Mouse (Mus musculus) kidney, postnatal 4 days (tissue): ENCODE data around the gene Lcn10.
"Not testable (repeated sequence)": the region's sequence is repeated elsewhere in the genome, so short reads cannot be mapped to it uniquely, and the experiment has no call there.

Experiments used
- DNase-seq, 2 experiments: peaks; one replicate each; pipeline ENCODE4 v3.0.0; 2021; ENCODE audit warnings: mixed read lengths in 2 of 2

Gene Lcn10

DNA sequence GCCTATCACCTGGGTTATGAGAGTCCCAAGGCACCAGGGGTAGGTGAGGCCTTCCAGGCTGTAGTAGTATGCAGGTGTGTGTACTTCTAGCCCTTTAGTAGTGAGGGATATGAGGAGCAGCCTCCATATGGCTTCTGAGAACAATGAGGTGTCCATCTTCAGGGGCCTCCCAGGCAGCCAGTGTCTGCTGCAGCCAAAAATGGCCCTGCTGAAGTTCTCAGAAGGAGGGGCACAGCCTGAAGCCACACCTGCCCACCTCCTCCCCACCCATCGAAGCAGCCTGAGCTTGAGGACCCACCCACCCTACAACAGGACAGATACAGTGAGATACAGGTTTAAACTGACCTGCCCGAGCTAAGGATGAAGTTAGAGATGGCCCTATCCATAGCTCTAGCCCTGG is at the start of gene Lcn10:
TSS of gene Lcn10 (plus strand) at position 301 of the 400 bp plus-strand sequence.
- no peak for DNase-seq

DNA sequence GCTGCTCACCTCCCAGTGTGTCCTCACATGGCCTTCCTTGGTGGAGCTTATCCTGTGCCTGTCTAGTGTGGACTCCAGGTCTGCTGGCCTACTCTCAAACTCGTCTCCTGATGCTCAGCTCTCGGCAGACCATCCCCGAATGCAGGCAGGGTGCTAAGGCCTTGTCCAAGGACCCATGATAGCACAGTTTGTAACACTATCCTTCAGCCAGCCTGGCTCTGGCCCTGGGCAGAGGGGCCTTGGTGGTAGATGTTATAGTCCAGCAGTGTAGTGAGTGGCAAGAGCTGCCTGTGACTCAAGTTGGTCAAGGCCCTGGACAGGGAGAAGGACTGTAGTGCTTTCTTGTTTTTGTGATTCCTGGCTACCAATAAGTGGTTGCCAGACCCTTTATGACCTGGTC is 48.9 kb upstream of the Lcn10 start:
- DNase-seq, result no peak

DNA sequence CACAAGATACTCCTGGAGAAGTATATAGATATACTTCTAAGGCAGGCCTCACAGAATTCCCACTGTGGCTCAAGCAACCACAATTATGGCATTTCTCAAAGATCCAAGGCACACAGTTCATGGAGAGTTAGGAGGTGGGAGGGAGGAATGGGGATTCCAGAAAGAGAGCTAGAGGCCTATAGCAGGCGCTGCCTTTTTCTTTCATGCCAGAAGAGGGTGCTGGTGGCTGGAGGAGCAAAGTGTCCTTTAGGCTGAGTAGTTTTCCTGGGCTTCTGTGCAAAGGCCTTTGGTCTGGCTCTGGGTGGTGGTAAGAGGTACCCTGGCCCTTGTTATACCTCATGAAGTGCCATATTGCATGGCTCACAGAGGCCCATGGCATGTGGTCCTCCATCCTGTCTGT is 48.5 kb upstream of the Lcn10 start:
- no peak for DNase-seq

DNA sequence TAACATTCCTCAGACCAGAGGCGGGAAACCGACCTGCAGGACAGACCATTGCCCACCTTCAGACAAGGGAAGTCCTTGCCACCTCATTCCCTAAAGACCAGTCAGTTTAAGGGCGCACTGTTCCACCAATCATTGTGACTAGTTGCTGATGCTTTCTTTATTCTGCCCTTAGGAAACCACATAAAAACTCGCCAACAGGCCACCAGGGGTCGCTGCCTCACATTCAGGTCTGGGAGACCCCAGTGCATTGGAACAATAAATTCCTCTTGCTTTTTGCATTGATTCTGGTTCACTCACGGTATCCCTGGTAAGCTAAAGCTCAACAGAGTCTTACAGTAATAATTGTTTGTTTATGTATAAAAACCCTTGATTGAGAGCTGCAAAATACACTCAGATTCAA is 42.6 kb upstream of the Lcn10 start:
- DNase-seq, result peak; percentile 75 to 76

DNA sequence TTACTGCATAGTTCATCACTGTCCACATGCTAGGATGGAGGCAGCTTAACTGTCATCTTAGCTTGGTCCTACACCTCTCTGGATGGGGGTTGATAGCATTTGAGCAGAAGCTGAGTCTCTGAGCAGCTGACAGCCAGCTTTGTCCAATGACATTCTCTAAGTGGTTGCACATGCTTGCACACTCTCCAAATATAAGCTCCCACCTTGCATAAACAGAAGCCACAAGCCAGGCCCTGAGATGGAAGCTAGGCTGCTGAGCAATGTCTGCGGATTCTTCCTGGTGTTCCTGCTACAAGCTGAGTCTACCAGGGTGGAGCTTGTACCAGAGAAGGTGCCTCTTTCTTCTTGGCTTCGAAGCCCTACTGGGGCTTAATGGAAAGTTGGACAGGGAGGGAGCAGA is 29.6 kb upstream of the Lcn10 start, which contains the start of gene Lcn8:
TSS of gene Lcn8 (plus strand) at position 219 of the 400 bp plus-strand sequence.
- DNase-seq, result no peak

DNA sequence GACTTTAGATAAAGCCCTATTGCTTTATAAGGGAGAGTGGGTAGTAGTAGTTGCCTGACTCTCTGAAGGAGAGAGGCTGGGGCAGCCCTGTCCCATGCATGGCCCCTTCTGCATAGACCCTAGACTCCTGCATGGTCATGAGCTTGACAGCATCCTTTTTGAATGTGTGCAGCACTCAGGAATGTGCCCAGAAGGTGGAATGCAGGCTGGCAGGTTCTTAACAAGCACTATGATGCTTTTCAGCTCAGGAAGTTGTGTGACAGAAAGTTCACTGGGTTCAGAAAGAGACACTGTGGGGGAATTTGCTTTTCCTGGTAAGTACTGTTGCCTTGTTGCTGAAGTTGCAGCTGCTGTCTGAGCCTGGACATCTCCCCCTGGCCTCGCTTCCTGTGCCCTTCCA is 28.0 kb upstream of the Lcn10 start:
- DNase-seq, result no peak

DNA sequence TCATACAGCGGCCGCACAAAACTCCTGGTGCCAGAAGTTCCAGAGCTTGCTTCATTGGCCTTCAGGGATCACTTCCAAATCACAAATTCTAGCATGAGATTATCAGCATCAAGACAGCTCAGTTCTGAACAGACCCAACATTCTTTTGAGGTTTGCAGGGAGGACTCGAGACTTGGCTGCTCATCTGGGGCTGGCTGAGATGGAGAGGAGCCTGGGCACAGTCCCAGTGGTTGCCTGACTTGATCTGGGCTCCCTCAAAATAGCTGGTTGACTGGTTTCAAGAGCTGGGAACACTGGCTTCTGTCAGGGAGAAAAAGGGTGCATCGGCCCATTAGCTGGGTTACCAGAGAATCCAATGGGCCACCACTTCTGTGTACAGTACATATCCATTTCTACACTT is 25.8 kb upstream of the Lcn10 start:
- DNase-seq, result no peak

DNA sequence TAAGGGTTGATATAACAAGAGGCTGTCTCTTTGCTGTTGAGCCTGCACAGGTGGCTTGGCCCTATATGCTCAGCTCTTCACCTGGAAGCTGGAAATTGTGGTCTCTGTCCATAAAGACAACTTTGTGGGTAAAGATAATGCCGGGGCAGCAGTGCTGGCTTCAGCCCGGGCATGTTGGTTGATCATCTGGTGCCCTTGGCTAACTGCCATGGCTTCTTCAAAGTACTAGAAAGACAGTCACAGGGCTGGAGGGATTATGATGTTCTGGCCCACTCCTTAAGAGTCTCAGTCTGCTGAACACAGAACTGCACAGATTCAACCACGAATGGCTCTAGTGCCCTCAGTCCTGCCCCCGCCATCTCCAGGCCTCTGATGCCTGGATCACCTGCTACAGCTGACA is 25.3 kb upstream of the Lcn10 start:
- DNase-seq, result no peak

DNA sequence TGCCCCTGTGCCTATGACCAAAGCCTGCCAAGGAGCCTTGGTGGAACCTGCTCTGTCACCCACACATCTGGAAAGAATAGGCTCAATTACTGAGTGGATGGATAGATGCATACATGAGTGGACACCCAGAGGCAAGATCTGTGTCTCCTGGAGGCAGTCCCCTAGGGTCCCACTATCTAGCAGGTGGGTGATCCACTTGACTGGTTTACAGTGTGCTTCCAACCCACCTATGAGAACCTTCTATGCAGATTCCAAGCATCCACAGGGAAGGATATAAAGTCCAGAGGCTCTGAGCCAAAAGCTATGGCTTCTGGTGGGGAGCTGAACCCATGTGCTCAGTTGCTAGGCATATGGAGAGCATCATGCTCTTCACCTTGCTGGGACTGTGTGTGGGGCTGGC is 24.9 kb upstream of the Lcn10 start, which contains the start of gene Lcn5:
TSS of gene Lcn5 (plus strand) at position 301 of the 400 bp plus-strand sequence.
- no peak for DNase-seq

DNA sequence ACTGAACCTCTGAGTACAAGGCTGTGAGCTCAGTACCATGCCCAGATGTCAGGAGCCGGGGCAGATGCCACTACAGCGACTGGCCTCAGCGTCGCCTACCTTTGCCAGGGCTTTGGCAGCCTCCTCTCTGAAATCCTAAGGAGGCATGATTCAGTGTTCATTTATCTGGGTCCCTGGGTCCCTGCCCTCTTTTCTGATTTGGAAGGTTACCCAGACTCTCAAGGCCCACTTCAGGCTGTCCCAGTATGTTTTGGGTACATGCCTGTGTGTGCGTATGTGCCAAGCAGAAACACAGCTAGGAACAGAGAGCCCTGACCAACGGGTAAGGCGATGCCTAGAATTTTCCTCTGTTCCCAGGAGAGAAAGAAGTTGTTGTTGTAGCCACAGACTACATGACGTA is 22.2 kb upstream of the Lcn10 start:
- no peak for DNase-seq

DNA sequence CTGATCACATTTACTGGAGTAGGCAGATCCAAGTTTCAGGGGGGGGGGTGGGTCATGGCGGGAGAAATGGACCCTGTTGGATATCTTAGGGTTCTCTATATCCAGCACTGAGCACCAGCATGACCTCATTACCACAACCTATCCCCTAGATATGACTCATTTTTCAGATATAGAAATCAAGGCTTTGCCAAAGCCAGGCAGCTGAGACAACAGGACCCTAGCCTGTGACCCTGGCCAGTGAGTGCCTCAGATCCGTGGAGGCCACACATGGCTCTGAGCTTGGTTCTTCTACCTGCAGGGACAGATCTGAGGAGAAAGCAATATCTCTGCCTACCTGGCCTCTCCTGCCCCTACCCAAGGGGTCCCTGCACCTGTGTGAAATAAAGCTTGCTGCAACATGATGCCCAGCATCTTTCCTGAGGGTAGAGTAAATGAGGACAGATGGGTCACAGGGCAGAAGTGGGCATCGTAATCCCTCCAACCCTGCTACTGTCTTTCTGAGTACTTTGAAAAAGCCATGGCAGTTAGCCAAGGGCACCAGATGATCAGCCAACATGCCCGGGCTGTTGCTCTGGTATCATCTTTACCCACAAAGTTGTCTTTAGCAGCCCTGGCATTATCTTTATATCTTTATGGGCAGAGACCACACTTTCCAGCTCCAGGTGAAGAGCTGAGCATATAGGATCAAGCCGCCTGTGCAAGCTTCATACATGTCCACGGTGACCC is 21.1 kb upstream of the Lcn10 start:
- no peak for DNase-seq

DNA sequence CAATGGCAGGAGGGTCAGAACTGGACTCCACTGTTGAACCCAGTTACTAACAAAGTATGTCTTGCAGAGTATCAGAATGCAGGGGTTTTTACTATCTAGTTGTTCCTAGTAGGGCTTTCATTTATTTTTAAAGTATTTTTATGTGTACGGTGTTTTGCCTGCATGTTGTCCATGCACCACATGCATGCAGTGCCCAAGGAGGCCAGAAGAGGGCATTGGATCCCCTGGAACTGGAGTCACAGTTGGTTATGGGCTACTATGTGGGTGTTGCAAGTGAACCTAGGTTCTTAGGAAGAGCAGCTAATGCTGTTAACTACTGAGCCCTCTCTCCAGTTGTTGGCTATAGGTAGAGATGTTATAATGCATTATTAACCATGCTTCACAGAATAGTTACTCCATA is 19.0 kb upstream of the Lcn10 start:
- peak; percentile 77 to 79 for DNase-seq

DNA sequence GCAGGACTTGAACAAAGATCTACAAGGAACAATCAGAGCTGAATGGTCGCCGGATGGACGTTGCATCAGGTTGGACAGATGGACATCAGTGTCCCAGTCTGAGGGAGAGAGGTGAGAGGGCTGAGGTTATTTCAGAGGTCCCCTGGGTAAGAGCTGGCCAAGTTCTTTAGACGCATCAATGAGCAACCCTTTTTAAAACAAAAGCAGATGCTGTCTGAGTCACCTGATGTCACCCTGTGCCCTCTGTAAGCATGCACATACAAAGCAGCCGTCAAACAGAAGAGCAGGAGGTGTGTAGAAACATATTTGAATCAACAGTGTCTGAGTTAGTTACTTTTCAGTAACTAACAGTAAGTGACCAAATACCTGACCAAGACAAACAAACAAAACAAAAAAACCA is 18.4 kb upstream of the Lcn10 start:
- DNase-seq, result no peak

DNA sequence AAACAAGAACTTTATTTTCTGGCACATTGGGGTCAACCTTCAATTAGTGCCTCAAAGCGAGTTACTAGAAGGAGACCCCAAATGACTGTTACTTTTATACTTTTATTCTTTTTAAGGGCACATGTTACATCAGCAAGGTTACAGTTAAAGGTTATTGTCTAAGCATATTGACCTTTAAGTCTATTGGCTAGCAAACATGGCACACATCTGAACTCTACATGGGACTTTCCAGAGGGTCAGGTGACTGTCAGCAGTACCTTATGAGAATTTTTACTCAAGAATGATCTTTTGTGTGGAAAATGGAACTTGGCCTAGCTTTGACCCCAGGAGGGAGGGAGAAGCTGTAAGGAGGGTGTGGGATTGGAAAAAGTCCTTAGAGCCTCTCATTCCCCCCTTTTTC is 16.0 kb upstream of the Lcn10 start:
- DNase-seq, result no peak

DNA sequence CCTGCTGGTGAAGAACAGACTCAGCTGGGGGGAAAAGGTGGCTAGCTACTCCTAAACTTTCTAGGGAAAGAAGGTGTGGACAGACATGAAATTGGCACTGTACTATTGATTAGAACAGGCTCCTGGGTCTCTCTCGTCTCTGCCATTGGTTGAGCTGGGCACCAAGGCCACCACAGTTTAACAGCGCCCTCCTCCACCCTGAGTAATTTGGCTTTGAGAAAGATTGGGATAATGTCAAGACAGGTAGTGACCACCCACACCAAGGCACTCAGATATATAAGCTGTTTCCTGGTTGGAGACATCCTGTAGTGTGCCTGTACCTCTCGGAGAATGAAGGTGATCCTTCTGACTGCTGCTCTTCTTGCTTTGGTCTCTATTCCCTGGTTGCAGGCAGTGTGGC is 6.0 kb upstream of the Lcn10 start, which contains the start of gene Lcn6:
TSS of gene Lcn6 (plus strand) at position 301 of the 400 bp plus-strand sequence.
- no peak for DNase-seq

DNA sequence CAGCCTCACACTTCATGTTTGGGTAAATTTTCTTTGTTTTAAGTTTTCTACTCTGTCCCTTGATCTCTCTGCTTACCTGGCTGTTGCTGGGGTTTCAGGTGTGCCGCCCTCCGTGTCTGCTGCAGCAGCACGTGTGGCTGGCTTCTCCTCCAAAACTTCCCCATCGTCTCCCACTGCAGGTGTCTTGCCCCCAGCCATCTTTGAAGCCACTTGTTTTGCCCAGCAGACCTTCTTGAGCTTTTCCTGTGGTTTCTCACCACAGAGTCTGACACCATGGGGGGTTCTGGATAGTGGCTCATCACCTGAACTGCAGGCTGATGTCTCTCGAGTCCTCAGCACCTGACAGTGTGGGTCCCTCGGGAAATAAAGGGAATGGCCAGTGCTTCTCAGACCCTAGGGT is 3.0 kb upstream of the Lcn10 start:
- no peak for DNase-seq

DNA sequence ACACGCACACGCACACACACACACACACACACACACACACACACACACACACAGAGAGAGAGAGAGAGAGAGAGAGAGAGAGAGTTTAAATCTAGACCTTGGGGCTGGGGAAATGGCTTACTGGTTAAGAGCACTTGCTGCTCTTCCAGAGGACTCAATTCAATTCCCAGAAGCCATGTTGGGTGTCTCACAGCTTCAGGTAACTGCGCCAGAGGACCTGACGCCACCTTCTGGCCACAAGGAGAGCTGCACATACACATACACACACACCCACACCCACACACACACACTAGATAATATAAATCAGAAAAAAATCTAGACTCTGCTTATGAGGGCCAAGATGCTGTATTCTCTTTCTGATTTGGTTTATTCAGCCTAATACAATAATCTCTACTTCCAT is 4.4 kb downstream of the Lcn10 start:
- no peak for DNase-seq

DNA sequence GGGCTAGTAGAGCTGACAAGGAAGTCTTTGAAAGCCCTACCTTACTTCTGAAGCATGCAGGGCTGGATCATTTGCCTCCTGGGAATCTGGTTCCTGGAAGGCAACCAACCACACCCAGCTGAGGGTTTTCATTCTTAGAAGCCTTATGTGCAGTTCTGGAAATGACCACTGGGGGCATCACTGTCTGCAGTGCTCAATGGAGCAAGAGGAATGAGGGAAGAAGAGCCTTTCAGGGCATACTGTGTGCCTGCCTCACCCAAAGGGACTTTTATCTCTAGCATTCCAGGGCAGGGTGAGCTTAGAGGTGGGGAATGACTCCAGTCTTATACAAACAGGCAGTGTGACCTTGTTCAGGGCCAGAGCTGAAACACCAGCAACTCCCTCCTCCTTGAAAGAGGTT is 12.1 kb downstream of the Lcn10 start:
- peak; percentile 78 to 80 for DNase-seq

DNA sequence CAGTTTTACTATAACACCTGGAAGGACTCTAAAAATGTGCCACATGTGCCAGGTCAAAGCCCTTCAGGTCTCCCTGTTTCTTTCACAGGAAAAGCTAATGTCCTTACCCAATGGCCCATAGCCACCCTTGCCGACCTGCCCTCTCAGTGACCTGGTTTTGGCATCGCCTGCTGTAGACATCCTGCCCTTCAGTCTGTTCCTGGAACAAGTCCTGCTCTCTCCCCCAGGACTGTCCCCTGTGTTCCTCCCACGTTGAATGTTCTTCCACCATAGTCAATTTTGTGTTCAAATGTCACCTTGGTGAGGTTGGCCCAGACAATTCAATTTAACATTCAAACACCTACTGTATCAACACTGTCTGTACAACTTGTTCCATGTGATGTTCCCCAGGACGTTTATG is 14.4 kb downstream of the Lcn10 start:
- DNase-seq, result no peak

DNA sequence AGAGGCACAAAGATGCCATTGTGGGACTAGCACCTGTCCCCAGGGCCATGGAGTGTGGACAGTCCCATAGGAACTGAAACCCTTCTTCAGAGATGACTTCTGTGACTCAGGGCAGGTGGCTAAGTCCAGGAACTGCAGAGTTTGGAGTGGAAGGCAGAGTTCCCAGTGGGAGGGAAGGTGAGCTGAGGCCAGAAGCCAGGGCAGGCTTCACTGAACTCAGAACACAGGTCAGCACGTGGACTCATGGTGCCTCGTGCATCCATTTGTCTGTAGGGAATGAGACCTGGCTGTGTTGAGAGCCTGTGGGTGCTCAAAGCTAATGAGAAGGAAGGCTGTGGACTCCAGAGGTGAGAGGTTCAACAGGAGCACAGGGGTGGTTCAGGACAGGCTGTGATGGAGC is 16.2 kb downstream of the Lcn10 start:
- DNase-seq, result no peak

DNA sequence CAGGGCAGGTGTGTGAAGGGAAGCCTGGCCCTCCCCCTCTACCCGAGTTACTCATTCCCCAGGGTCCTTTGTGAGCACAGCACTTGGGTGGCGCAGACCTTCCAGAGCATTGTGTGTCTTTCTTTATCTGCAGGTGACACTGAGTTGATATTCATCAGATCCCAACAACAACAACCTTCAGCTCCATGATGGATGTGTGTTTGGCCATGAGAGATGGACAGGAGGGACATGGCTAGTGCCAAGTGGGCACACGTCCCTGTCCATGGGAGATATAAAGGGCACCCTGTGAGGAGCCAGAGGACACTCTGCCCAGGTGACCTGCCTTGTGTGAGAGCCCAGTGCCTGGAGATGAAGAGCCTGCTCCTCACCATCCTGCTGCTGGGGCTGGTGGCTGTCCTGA is 17.2 kb downstream of the Lcn10 start, which contains the start of gene Obp2a:
TSS of gene Obp2a (plus strand) at position 301 of the 400 bp plus-strand sequence.
- DNase-seq, result not testable (repeated sequence)

DNA sequence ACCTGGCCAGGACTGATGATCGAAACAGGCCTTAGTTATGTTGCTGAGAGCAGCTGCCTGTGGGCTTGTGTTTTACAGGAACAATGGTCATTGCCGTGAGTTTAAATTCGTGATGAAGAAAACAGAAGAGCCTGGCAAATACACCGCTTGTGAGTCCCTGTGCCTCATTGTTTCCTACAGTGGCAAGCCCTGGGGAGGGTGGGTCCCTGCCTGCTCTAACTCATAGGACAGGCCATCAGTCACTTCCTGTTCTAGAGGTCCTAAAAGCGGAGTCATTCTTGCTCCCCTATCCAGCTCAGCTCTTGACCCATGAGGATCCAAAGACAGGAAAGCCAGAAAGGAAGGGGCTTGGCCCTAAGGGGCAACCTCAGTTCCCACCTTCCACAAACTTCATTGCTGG is 18.5 kb downstream of the Lcn10 start:
- DNase-seq, result no peak

DNA sequence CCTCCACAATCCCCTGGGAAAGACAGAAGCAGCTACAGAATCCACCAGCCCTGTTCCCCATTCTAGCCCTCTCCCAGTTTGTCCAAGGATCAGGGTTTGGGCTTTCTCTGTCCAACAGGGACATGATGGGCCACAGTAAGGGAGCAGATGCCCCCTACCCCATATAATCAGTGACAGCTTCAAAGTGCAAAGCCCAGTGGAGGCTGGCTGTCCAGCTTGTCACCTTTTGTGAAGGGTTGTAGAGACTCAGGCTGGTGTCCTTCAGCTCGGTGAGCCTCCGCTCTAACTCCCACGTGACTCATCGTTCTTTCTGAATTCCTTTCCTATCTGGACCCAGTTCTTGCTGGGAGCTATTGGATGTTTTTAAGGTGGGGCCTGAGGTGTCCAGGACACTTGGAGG is 21.2 kb downstream of the Lcn10 start:
- DNase-seq, result no peak

DNA sequence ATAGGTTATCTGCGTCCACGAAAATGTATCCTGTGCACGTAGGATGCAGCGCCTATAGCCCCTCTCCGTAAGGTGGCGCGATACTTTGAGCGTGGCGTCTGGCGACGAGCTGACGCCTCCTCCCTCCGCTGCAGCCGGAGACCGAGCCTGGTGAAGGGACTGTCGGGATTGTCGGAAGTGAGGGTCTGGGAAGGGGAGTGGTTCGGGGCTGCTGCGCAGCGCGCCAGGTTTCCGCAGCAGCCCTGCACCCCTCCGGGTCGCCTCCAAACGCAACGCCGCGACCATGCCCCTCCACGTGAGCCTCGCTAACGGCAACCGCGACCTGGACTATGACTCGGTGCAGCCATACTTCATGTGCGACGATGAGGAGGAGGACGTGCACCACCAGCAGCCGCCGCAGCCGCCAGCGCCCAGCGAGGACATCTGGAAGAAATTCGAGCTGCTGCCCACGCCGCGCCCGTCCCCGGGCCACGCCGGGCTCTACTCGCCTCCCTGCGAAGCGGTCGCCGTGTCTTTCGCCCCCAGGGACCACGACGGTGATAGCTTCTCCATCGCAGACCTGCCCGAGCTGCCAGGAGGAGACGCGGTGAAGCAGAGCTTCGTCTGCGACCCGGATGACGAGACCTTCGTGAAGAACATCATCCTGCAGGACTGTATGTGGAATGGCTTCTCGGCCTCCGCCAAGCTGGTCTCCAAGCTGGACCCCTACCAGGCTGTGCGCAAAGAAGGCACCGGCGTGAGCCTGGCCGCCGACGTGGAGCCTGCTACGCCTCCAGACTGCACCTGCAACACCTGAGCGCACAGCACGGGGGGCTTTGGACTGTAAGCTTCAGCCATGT is 24.3 kb downstream of the Lcn10 start, which contains the start of gene Bmyc:
TSS of gene Bmyc (plus strand) at position 97 of the 839 bp plus-strand sequence.
- peak; percentile 83 to 89 for DNase-seq
